Mouse (Mus musculus) CH12.LX (cell line): ENCODE data around the gene Prss32.

ENCODE experiments used
- CHD1 ChIP-seq: IDR thresholded peaks from 2 replicates; pipeline ENCODE4 v1.6.1; 2012; ENCODE audit warnings: low read depth, low read length, improper control_type of control experiment, inconsistent platforms
- CHD2 ChIP-seq: IDR thresholded peaks from 2 replicates; pipeline ENCODE4 v1.6.1; 2011; ENCODE audit warnings: low read length, improper control_type of control experiment
- CTCF ChIP-seq, 2 experiments: IDR thresholded peaks in 1 of 2; conservative IDR thresholded peaks in 1 of 2; 2 replicates each; pipeline ENCODE4 v1.5.1; 2011 to 2012; ENCODE audit warnings: low read depth in 2 of 2, low read length in 2 of 2, improper control_type of control experiment in 1 of 2, inconsistent platforms in 1 of 2, mild to moderate bottlenecking in 1 of 2, moderate library complexity in 1 of 2
- JUND ChIP-seq: conservative IDR thresholded peaks from 2 replicates; pipeline ENCODE4 v1.6.1; 2011; ENCODE audit warnings: low read depth, low read length, improper control_type of control experiment
- MAFK ChIP-seq: IDR thresholded peaks from 2 replicates; pipeline ENCODE4 v1.6.1; 2011; ENCODE audit warnings: low read length, improper control_type of control experiment; ENCODE audit not compliant: insufficient replicate concordance
- MAX ChIP-seq: IDR thresholded peaks from 2 replicates; pipeline ENCODE4 v1.6.1; 2011; ENCODE audit warnings: low read length, improper control_type of control experiment
- POLR2A ChIP-seq: IDR thresholded peaks from 2 replicates; pipeline ENCODE4 v1.6.1; 2011; ENCODE audit warnings: low read depth, mild to moderate bottlenecking, improper control_type of control experiment, low read length
- SIN3A ChIP-seq: IDR thresholded peaks from 2 replicates; pipeline ENCODE4 v1.6.1; 2012; ENCODE audit warnings: low read length, improper control_type of control experiment, inconsistent platforms
- TCF12 ChIP-seq: IDR thresholded peaks from 2 replicates; pipeline ENCODE4 v1.6.1; 2014; ENCODE audit warnings: low read depth, mild to moderate bottlenecking, inconsistent platforms, low read length, improper control_type of control experiment
- UBTF ChIP-seq: IDR thresholded peaks from 2 replicates; pipeline ENCODE4 v1.6.1; 2012; ENCODE audit warnings: low read depth, mild to moderate bottlenecking, inconsistent platforms, low read length, improper control_type of control experiment, moderate library complexity
- ZNF384 ChIP-seq: IDR thresholded peaks from 2 replicates; pipeline ENCODE4 v1.6.1; 2012; ENCODE audit warnings: low read depth, low read length, improper control_type of control experiment, inconsistent platforms

DNA sequence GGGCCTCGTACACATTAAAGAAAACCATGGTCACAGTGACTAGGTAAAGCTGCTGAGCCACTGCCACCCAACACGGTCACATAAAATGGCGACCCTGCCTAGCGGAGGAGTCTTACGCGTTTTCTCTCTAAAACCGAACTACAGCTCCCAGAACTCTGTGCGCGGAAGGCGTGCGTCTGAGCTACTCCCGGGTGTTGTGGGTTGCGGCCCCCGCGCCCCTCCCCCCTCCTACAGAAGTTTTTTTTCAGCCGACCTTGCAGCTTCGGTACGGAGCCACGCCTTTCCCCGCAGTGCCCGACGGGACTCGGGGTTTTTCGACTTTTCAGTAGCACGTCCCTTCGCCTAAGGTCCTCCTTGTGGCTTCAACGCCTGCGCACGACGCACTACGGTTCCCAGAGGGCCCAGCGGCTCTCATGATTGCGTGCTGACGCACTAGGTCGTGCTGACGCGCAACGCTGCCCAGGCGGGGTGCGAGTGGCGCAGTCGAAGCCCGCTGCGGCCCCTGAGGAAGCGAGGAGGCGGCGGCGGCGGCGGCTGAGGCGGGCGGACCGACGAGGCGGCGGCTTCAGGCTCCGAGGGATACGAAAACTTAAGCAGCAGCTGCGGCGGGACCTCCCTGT, 40.8 kb upstream of the Prss32 start:
- TF ChIP-seq CTCF (conservative IDR thresholded peaks at IDR 0.05 in 1 of 2, IDR thresholded peaks at IDR 0.05 in 1 of 2; ENCODE audit: low read depth in 2 of 2, low read length in 2 of 2) (no peak), UBTF (no peak; the same call in 1 of the 2 replicates), MAFK (peak; percentile 53; the same call in 1 of the 2 replicates), JUND (no peak), POLR2A (peak; percentile 74), CHD1 (no peak; the same call in 1 of the 2 replicates), SIN3A (peak; percentile 80), TCF12 (peak; percentile 68), CHD2 (peak; percentile 94), MAX (peak; percentile 75), ZNF384 (peak; percentile 99)
